Mouse (Mus musculus) cortical plate, adult 2 months (tissue): ENCODE measurements at regions not wholly inside any gene's neighbourhood (a gene's known extent, or its start where the extent isn't known, plus 50 kb on each side); places are given as distances from the start of the nearest gene placed in this dataset.

Source experiments
- CTCF ChIP-seq: fragments of 200-500 bp; IDR thresholded peaks from 2 replicates; pipeline ENCODE4 v1.5.1; 2011; ENCODE audit warnings: mild to moderate bottlenecking, control low read depth, low read length; ENCODE audit not compliant: insufficient read depth; ENCODE audit errors: extremely low read depth
- POLR2A ChIP-seq: fragments of 200-500 bp; IDR thresholded peaks from 2 replicates; pipeline ENCODE4 v1.6.1; 2011; ENCODE audit warnings: mild to moderate bottlenecking, low read length, control low read depth; ENCODE audit not compliant: insufficient read depth; ENCODE audit errors: extremely low read depth

DNA sequence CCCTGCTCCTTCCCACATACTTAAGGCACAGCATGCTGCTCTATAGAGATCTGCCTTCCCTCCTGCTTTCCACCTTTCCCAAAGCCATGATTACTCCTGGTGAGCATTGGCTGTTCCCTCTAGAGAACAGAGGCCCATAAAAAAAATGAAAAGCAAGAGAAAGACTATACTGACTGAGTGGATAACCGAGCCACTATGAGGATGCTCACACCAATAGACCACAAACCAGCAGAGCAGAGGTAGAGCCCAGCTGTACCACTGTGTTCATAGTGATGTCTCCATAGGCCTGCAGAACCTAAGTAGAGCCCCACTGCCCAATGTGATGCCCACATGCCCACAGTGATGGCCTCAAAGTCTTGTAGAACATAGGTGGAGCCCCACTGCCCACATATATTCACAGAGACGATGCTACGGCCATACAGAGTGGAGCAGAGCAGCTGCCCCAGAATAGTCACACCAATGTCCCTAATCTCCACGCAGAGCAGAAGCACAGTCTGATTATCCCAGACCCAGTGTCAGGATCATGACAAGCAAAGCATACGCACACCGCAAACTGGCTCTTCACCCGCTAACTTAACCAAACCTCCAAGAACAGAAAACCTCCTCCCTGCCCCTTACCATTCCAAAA lies 174.8 kb upstream of the Nr4a3 start:
- TF ChIP-seq CTCF (no peak), POLR2A (no peak)
